Mouse (Mus musculus) CH12F3 (cell line): ENCODE measurements around the gene Mfsd2a.

ENCODE experiments used
- in situ Hi-C: fragments of 300-500 bp; cut with MboI; formaldehyde crosslinking; loops from 2 replicates; pipeline ENCODE4 v1.14.3; 2020; ENCODE audit warnings: low sequenced_read_pairs

The Mfsd2a gene

GRCm38 (mm10) chr4:122935466-122936099, 25.4 kb downstream of the Mfsd2a start:
- in situ Hi-C loops, result no loop called here

- in situ Hi-C loops, result no loop called here
Measured at GRCm38 (mm10) chr4:122933857-122934256, 27.1 kb downstream of the Mfsd2a start.

GRCm38 (mm10) chr4:122933051-122933591, 27.9 kb downstream of the Mfsd2a start:
- in situ Hi-C loops, result no loop called here

GRCm38 (mm10) chr4:122932239-122932978, 28.6 kb downstream of the Mfsd2a start:
- in situ Hi-C loops, result no loop called here

- in situ Hi-C loops, result no loop called here
Measured at GRCm38 (mm10) chr4:122930939-122931590, 29.9 kb downstream of the Mfsd2a start.

GRCm38 (mm10) chr4:122923392-122924344, 37.3 kb downstream of the Mfsd2a start:
- in situ Hi-C loops, result no loop called here

- in situ Hi-C loops, result no loop called here
Measured at GRCm38 (mm10) chr4:122922841-122923240, 38.1 kb downstream of the Mfsd2a start.

GRCm38 (mm10) chr4:122915985-122916384, 45.0 kb downstream of the Mfsd2a start:
- in situ Hi-C loops, result no loop called here

GRCm38 (mm10) chr4:122914186-122914585, 46.8 kb downstream of the Mfsd2a start:
- in situ Hi-C loops, result no loop called here

GRCm38 (mm10) chr4:122912613-122913012, 48.4 kb downstream of the Mfsd2a start:
- in situ Hi-C loops, result no loop called here

- in situ Hi-C loops, result no loop called here
Measured at GRCm38 (mm10) chr4:122910577-122910976, 50.4 kb downstream of the Mfsd2a start.

GRCm38 (mm10) chr4:122909572-122910189, 51.3 kb downstream of the Mfsd2a start:
- in situ Hi-C loops, result loop anchor here (10.0 kb wide), 1 partner anchor 165 kb away; no protein-coding TSS in a partner anchor

- in situ Hi-C loops, result loop anchor here (10.0 kb wide), 1 partner anchor 169 kb away; no protein-coding TSS in a partner anchor
Measured at GRCm38 (mm10) chr4:122905359-122905758, 55.6 kb downstream of the Mfsd2a start.

- in situ Hi-C loops, result loop anchor here (10.0 kb wide), 1 partner anchor 171 kb away; no protein-coding TSS in a partner anchor
Measured at GRCm38 (mm10) chr4:122903709-122904108, 57.3 kb downstream of the Mfsd2a start.

GRCm38 (mm10) chr4:122902156-122902555, 58.8 kb downstream of the Mfsd2a start:
- in situ Hi-C loops, result loop anchor here (10.0 kb wide), 1 partner anchor 173 kb away; no protein-coding TSS in a partner anchor

GRCm38 (mm10) chr4:122898313-122898712, 62.7 kb downstream of the Mfsd2a start:
- in situ Hi-C loops, result no loop called here

GRCm38 (mm10) chr4:122897750-122898149, 63.2 kb downstream of the Mfsd2a start:
- in situ Hi-C loops, result no loop called here
